Mouse (Mus musculus) left cerebral cortex, postnatal 4 days (tissue): Measurements from ENCODE around the gene Wnt8b. TPM values are rescaled to one million over a fixed set of nuclear protein-coding genes. Genes with fewer than 3 reads are reported as not detected.
"Not testable (repeated sequence)": the region's sequence is repeated elsewhere in the genome, so short reads cannot be mapped to it uniquely, and the experiment has no call there.

ENCODE experiments used
- DNase-seq: peaks from one replicate; pipeline ENCODE4 v3.0.0-alpha.2; 2022
- intact Hi-C: fragments of 180-260 bp; cut with DNase I; formaldehyde crosslinking; loops from one replicate; pipeline ENCODE4 v1.15.1; 2025
- total RNA-seq, 2 experiments: library from RNA; stranded (reverse); gene quantifications; 2 replicates each; pipeline ENCODE4 v1.2.3; 2021

The Wnt8b gene
- total RNA-seq, result under 1 TPM in 1 of 2 experiments, not detected in 1; 0.14 TPM

GRCm38 (mm10) chr19:44493128-44493527, at the start of gene Wnt8b:
Wnt8b (plus strand) TSS chr19:44493472.
- intact Hi-C loops, result no loop called here
- DNase-seq, result no peak

- no peak for DNase-seq
- intact Hi-C loops, result no loop called here
Measured at GRCm38 (mm10) chr19:44445755-44446154, 47.5 kb upstream of the Wnt8b start.

GRCm38 (mm10) chr19:44447927-44448326, 45.3 kb upstream of the Wnt8b start:
- DNase-seq, result no peak
- intact Hi-C loops, result no loop called here

- intact Hi-C loops, result no loop called here
- no peak for DNase-seq
Measured at GRCm38 (mm10) chr19:44454862-44455261, 38.4 kb upstream of the Wnt8b start.

GRCm38 (mm10) chr19:44455356-44455755, 37.9 kb upstream of the Wnt8b start:
- intact Hi-C loops, result no loop called here
- no peak for DNase-seq

GRCm38 (mm10) chr19:44457359-44458055, 35.8 kb upstream of the Wnt8b start:
- no peak for DNase-seq
- intact Hi-C loops, result no loop called here

- intact Hi-C loops, result no loop called here
- DNase-seq, result no peak
Measured at GRCm38 (mm10) chr19:44458696-44459095, 34.6 kb upstream of the Wnt8b start.

- no peak for DNase-seq
- intact Hi-C loops, result no loop called here
Measured at GRCm38 (mm10) chr19:44460441-44460840, 32.8 kb upstream of the Wnt8b start.

GRCm38 (mm10) chr19:44461500-44461899, 31.8 kb upstream of the Wnt8b start:
- intact Hi-C loops, result no loop called here
- DNase-seq, result no peak

- no peak for DNase-seq
- intact Hi-C loops, result no loop called here
Measured at GRCm38 (mm10) chr19:44462141-44462540, 31.1 kb upstream of the Wnt8b start.

GRCm38 (mm10) chr19:44465960-44466525, 27.2 kb upstream of the Wnt8b start:
- intact Hi-C loops, DNase-seq: not testable (repeated sequence)

- DNase-seq, result peak; percentile 80
Measured at GRCm38 (mm10) chr19:44474158-44474557, 19.1 kb upstream of the Wnt8b start.

GRCm38 (mm10) chr19:44475268-44475667, 18.0 kb upstream of the Wnt8b start:
- intact Hi-C loops, result no loop called here
- DNase-seq, result no peak

More at GRCm38 (mm10) chr19:44474158-44474557, 19.1 kb upstream of the Wnt8b start:
- intact Hi-C loops, result no loop called here

- intact Hi-C loops, result no loop called here
- DNase-seq, result no peak
Measured at GRCm38 (mm10) chr19:44476541-44476940, 16.7 kb upstream of the Wnt8b start.

- intact Hi-C loops, result no loop called here
- peak; percentile 24 for DNase-seq
Measured at GRCm38 (mm10) chr19:44487266-44487665, 6.0 kb upstream of the Wnt8b start.

GRCm38 (mm10) chr19:44496511-44496910, 3.2 kb downstream of the Wnt8b start:
- intact Hi-C loops, result no loop called here
- no peak for DNase-seq

GRCm38 (mm10) chr19:44496941-44497340, 3.7 kb downstream of the Wnt8b start:
- DNase-seq, result no peak
- intact Hi-C loops, result no loop called here

GRCm38 (mm10) chr19:44498936-44499335, 5.7 kb downstream of the Wnt8b start:
- intact Hi-C loops, result no loop called here
- DNase-seq, result no peak

GRCm38 (mm10) chr19:44500240-44500639, 7.0 kb downstream of the Wnt8b start:
- intact Hi-C loops, result no loop called here
- DNase-seq, result no peak

- intact Hi-C loops, result no loop called here
- no peak for DNase-seq
Measured at GRCm38 (mm10) chr19:44501925-44502324, 8.7 kb downstream of the Wnt8b start.

- intact Hi-C loops, result no loop called here
- DNase-seq, result no peak
Measured at GRCm38 (mm10) chr19:44502741-44503140, 9.5 kb downstream of the Wnt8b start.

GRCm38 (mm10) chr19:44510534-44511175, 17.4 kb downstream of the Wnt8b start:
- no peak for DNase-seq
- intact Hi-C loops, result no loop called here
